Mouse (Mus musculus) frontal cortex, postnatal 36 days (tissue): ENCODE results near the gene Usmg5.

Experiments
- DNase-seq, 2 experiments: peaks; one replicate each; pipeline ENCODE4 v3.0.0; 2022; ENCODE audit warnings: low spot score in 2 of 2

Usmg5 gene

DNA sequence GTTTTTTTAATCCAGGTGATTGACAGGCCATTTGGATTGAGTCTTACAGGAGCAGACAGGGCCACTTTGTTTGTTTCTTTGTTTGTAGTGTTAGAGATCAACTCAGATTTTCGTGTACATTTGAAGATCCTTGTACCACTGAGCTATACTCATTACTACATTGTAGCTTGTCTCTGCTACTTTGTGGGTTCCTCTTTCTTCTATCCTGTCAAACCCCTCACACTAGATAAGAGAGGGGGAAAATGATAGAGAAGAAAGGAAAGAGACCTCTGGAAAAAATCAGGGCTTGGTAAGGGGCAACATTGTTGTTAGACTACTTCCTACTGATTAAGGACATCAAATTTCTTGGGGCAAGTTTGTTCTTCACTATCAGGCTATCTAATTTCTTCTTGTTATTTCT is 32.8 kb downstream of the Usmg5 start:
- DNase-seq = no peak

DNA sequence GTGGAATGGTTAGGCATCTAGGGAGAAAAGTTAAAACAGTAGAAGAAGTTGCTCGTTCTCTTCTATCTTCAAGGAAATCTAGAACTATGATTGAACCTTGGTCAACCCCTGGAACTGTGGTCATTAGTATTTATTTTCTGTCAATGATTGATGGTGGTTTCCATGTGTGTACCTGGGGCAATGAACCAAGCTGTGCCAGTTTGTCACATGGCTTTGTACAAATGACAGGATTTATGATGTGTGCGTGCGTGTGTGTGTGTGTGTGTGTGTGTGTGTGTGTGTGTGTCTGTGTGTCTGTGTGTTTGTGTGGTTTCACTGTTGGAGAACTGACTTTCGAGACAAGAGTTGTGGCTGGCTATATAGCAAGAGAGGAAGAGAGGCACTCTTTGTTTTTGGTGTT is 37.0 kb downstream of the Usmg5 start:
- no peak for DNase-seq

DNA sequence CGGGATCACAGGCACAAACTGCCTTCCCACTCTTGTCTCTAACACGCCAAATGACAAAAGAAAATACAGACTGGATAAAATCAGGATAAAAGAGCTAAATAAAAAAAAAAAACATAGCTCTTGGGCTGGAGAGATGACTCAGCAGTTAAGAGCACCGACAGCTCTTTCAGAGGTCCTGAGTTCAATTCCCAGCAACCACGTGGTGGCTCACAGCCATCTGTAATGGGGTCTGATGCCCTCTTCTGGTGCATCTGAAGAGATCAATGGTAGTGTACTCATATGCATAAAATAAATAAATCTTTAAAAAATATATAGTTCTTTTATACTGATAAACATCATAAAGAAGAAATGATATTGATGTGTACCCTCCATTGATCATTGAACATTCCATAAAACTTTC is 37.5 kb downstream of the Usmg5 start:
- DNase-seq = no peak

DNA sequence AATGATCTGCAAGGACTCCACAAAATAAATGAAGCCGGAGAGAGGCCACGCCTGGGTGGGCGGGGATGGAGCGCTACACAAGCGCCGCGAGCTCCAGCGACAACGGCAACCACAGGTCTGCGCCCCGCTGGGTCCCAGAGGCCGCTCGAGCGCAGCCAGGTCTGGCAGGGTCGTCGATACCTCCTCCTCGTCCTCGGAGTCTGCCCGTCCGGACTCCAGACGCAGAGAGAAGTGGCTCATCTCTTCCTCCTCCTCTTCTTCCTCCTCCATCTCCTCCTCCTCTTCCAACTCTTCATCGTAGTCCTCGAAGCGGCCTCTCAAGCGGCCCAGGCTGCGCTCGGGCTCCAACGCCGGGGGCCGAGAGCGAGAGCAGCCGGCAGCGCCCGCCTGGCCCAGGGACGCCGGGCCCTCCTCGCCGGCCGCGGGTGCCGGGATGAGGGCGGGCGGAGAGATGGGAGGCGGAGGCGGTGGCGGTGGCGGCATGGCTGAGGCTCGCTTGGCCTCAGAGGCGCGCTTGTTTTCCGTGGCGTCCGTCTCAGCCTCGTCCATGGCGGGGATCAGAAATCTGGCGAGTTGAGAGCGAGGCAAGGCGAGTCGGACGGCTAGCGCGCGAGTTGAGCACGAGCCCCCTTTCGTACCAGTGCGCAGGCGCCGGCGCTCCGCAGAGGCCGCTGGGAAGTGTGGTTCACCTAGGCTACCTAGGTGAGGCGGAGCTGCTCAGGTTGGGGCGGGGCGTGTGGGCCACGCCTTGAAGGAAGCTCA is 40.0 kb downstream of the Usmg5 start, which contains the start of gene Pcgf6:
Gene Pcgf6 (minus strand): TSS at position 636 of the 762 bp plus-strand sequence.
- DNase-seq = peak; percentile 84 to 87

DNA sequence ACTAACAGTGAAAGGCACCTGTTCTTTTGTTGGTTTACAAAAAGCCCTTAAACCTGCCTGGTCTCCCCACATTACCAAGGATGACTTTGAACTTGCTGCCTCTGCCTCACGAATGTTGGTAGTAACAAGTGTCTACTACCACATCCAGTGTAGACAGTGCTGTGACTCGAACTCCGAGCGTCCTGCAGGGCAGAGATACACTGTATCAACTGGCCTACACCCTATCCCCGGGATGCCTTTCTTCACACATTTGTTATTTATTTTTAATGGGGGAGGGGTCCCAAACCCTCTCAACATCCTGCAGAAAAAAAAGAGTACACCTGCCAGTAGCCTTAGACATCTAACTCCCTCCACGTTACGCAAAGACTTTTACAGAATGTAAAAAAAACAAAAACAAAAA is 40.6 kb downstream of the Usmg5 start:
- DNase-seq = no peak

DNA sequence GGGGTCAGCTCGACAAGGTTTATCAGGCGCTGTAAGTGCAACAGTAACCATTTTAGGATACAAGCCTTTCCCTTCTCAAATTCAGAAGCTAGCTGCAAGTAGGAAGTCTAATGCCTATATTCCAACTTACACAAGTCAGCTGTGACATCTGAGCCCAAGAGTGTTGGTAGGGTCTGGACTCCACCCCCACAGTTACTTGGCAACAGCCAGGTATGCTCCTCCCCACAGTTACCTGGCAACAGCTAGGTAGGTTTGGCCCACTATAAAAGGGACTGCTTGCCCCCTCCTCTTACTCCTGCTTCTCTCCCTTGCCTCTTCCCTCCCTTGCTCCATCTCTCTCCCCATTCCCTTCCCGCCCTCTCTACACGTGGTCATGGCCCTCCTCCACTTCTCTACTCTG is 41.4 kb downstream of the Usmg5 start:
- DNase-seq = no peak

DNA sequence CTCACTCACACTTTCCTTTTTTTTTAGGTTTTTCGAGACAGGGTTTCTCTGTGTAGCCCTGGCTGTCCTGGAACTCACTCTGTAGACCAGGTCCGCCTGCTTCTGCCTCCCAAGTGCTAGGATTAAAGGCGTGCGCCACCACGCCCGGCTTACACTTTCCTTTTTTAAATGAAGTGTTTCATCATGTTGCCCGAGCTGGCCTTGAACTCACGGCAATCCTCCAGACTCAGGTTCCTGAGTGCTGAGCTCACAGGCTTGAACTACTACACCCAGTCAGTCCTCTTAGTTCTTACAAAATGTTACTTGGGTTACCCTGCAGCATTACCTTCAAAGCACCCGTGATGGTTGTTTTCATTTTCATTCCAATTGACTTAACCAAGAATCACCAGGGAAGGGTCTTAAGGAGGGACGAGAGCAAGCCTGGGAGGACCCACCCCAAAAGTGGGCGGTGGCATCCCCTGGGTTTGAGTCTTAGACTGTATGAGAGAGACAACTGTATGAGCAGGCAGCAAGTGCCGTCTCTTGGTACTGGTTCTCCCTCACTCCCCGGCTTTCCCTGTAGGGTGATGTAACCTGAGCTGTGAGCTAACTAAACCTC is 43.1 kb downstream of the Usmg5 start:
- no peak for DNase-seq

DNA sequence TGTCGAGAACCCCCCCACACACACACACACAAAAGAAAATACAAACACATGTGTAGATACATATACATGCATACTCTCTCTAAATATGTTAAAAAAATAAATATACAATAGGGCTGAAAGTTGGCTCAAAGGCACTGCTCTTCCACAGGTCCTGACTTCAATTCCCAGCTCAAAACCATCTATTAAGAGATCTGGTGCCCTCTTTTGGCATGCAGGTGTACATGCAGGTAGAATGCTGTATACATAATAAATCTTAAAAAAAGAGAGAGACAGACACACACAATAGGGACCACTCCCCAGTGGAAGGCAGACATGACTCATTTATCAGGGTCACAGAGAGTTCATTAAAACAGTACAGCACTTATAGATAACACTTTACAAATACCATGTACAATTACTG is 44.1 kb downstream of the Usmg5 start:
- no peak for DNase-seq

DNA sequence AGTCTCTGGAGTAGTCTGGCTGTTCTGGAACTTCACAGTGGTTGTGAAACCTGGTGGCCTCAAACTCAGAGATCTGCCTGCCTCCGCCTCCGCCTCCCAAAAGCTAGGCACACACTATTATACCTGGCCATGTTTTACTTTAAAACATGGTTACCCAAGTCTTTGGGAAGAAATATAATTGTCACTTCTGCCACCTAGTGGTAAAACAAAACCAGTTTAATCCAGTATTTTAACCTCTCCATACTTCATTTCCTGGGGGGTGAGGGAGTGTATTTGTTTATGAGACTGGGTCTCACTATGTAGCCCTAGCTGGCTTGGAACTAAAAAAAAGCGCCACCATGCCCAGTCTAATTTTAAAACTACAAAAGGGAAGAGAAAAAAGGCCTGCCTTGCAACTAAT is 46.8 kb downstream of the Usmg5 start:
- DNase-seq = no peak

DNA sequence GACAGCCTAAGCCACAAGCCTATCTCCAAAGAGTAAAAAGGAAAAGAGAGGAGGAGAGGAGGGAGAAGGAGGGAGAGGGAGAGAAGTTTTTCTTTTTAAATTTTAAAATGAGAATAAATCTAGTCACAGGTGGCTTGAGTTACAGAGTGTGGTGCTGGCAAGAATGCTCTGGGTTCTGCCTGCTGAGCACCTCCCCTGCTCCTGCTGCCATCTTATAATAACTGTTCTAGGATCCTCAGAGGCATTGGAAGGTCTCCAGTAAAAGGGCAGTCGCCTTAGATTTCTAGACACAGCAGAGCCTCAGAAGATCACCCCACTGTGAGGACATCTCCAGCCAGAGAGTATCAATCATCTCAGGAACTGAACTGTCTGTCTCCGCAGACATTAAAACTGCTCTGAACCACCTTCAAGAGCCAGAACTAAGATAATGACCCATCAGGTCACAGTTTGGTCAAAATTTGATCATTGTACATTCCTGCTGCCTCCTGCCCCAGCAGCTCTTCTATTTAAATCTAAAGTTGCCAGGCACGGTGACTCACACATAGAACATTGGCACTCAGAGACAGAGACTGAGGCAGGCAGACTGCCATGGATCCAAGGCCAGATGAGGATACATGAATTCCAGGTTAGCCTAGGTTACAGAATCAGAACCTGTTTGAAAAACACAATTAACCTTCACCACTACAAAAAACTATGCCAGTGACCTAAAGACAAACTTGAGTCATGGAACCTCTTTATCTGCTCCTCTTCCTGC is 49.5 kb downstream of the Usmg5 start:
- DNase-seq = peak; percentile 21 to 52

DNA sequence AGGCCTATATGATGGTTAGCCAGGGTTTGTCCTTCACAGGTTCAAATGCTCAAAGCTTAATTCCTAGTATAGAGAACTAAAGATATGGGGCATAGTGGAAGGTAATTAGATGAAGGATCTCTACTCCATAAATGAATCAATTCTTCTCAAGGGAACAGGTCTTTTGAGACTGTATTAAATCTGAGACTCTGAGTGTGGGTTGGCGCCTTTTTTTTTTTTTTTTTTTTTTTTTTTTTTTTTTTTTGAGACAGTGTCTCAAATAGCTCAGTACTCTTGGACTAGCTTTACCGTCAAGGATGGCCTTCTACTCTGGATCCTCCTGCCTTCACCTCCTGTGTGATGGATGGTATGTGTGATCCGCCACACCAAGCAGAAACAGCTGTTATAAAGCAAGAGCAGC is 53.9 kb downstream of the Usmg5 start:
- DNase-seq = no peak

DNA sequence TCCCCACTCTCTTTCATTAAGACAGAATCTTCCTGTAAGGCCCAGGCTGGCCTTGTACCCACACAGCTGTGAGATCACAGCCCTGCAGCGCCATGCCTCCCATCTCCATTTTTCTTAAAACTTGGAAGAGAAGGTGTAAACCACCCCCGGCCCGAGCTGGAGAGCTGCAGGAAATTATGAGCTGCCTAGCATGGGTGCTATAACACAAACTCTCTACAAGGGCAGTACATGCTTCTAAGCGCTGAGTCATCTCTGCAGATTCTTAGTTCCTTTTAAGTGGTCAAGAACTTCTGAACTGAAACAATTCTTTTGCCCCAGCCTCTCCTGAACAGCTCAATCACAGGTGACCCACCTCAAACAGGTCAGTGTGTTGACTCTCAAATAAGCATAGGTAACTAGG is 55.5 kb downstream of the Usmg5 start:
- DNase-seq = peak; percentile 67 to 77
